Mouse (Mus musculus): Measurements from ENCODE around the gene Ahnak2.
A peak's percentile ranks its signal among the peaks of the same experiment; 100 is the strongest.

Ahnak2 gene

DNA sequence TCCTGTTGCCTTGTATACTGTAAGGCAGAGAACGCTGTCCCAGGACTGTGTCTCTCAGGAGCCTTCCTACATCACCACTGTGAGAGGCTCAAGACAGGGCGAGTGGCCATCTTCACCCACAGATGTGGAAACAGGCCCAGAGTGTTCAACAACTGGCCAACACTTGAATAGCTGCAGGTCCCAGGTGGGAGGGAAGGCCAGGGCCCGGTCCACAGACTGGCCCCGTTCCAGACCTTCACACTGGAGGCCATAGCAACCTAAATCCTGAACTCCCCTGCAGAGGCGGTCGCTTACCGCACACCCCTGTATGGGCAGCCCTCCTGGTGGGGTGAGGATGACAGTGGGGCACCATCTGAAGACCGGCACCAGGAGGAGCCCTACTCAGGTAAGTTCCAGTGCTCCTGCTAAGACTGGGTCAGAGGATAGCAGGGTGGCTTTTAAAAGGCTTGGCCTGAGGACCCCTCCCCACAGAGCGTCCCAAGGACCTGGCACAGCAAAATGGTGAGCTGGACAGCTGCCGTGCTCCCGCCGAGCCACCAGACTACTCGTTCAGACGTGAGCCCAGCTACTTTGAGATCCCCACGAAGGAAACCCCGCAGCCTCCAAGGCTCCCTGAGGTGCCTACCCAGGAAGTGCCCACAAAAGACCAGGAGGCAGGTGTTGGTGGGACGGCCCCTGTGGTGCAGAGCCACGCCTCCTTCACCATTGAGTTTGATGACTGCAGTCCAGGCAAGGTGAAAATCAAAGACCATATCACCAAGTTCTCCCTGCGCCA is 67.4 kb downstream of the Ahnak2 start:
- no peak for DNase-seq (ENCODE audit: low read depth, low spot score)

DNA sequence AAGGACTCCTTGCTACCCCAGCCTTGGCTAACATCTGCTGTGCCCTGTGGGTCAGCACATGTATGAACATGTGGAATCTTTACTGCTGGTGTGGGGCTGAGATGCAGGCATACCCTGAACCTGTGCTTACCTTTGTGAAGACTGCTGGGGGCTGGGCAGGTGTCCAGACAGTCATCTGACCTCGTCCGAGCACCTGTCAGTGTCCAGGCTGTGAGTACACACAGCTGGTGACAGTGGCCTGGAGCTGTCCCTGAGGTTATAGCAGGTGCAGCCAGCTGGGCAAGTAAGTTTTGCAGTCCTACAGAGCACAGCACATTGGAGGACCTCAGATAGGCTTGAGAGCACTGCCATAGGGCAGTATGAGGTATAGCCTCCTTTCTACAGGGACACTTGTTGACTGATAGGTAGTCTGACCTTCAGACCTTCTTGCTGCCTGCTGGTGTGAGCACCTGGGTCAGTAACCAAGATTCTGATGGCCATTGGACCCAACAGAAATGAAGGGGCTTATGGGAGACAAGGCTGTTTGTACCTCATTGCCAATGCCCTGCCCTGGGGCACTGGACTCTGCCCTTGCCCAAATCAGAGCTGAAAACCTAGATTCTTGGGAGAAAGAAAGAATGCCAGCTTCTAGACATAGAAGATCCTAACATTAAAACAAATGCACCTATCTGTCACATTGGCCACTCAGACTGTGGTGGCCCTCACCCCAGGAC is 68.2 kb downstream of the Ahnak2 start:
- DNase-seq (ENCODE audit: low read depth, low spot score) = no peak

DNA sequence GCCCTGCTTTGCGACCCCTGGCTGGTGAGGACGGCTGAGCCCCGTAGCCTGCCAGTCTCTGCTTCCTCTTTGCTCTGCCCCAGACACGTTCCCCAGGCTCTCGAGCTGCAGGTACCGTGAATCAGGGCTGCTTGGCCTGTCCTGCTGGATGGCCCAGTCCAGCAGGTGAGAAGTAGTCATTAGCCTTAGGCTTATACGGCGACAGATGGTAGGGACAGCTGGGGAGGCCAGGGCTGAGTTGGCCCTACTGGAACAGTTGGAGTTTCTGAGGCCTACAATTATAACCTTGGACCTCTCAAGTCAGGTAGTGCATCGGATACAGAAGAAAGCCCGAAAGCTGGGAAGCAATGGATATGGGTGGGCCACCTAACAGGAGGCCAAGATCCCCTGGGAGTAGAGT is 69.9 kb downstream of the Ahnak2 start:
- DNase-seq (ENCODE audit: low read depth, low spot score) = no peak

DNA sequence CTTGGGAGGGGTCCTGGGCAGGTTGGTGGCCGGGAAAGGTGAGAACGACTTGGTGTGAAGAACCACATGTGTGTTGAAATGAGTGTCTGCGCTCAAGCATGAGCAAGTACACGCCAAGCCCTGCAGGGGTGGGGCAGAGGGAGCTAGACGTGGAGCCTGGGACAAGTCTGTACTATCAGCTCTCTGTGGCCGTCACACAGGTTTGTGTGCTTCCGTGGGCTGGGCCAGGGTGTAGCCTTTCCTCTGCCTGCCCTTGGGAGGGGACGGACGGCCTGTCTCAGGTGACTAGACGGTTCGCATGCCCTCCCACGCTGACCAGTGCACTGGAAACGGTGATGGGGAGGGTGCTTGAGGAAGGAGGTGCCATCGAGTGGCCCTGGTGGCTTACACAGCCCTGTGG is 71.6 kb downstream of the Ahnak2 start:
- no peak for DNase-seq (ENCODE audit: low read depth, low spot score)

DNA sequence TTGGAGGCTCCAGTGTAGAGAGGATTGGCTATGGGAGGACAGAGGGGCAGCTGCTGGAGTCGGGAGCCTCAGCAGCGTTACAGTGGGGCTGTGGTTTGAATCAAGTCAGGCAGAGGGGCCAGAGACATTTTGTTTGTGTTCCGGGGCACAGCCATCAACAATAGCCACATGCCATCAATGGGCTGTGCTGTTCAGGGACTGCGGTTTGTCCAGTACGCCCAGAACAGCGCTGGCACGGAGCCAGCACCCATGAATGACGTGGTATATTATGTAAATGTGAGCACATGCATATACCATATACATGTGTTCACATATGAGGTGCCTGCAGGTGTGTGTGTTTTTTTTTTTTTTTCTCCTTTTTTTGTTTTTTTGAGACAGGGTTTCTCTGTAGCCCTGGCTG is 74.7 kb downstream of the Ahnak2 start:
- DNase-seq (ENCODE audit: low read depth, low spot score) = no peak

DNA sequence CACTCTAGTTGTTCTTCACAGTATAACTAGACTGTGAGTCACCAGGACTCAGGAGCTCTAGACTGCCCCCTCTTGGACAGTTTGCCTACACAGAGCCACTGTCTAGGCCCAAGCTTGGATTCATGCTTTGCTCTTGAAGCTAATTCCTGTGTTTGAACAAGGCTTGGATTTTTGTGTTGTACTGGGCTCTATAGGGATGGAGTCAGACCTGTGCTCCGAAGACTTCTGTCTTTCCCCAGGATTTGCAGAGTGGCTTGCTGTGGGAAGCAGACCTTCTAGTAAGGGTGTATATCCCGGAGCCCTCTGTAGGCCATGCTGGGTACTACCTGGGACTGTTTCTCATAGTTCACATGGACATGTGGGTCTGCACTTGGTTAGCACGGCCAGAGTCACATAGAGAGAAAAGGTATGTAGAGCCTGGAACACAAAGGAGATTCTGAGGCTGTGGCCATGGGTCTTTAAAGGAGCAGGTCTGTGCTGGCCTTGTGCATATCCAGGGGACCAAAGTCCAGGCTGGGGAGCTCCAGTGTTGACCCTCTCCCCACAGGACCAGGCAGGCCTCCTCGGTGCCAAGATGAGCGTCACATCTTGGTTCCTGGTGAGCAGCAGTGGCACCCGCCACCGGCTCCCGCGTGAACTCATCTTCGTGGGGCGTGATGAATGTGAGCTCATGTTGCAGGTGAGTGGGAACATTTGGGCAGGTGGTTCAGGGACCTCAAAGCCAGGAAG is 78.2 kb downstream of the Ahnak2 start:
- DNase-seq (ENCODE audit: low read depth, low spot score) = peak; percentile 77

DNA sequence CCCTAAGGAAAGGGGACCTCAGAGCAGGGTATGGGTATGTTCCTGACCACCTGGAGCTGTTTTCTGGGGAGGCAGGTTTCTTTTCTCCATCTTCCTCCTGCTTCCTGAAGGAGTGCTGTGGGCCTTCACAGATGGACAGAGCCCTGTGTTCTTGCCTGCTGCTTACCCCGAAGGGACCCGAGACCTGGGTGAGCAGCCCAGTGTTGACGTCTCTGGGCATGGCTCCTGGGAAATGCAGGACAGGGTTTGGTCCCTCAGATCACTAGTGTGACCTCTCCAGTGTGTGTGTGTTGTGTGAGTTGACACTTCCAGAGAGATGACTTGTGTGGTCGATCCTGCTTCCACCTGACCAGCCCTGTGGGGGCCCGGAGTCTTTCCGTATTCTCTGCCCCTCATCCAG is 79.0 kb downstream of the Ahnak2 start:
- no peak for DNase-seq (ENCODE audit: low read depth, low spot score)

DNA sequence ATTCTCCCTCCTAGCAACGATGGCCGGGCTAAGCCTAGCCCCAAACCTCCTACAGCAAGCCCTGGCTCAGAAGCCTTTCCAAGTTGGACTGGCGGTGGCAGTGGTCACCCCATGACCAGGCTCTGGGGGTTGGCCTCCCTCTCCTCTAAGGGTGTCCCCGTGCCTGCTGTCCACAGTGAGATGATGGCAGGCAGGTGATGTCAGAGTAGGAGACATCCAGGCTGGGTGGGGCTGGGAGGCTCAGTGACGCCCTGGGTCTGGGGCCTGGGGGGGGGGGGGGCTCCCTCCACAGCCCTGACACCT is 79.5 kb downstream of the Ahnak2 start:
- DNase-seq (ENCODE audit: low read depth, low spot score) = no peak

DNA sequence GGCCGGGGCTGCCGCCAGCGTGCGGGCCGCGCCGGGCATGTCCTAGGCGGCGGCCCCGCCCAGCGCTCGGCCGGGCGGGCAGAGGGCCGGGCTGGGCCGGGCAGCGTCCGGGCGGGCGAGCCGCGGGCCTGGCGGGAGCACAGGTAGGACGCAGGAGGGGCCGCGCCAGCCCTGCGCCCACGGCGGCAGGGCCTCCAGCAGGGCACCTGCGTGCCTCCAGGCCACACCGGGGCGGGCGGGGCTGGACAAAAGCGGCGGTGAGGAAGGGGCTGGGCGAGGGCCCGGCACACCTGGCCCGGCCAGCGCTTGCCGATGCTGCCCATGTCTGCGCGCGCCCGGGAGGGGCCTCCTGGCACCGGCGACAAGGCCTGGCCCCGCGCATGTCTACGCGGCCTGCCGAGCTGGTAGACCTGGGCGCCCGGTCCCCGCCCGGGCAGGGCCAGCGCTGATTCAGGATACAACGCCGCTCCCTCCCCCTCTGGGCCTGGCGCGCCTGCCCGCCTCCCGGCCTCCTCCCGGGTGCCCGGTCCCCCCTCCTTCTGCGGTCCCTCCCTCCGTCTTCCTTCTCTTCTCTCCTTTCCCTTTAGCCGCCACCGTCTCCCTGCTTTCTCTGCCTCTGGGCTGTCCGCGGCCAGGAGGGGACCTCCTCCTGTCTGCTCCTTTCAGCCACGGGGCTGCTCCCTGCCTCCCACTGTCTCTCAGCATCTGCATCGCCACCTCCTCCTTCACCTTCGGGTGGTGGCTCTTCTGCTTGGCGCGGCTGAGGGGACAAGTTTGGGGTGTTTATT is 80.0 kb downstream of the Ahnak2 start:
- peak; percentile 59 for DNase-seq (ENCODE audit: low read depth, low spot score)

All from CD4-positive helper T cell, adult 2 months (primary cell).